Mouse (Mus musculus): ENCODE measurements around the gene Gnl3l.

GRCm38 (mm10) chrX:151045850-151046249 lies 28.7 kb upstream of the Gnl3l start, which contains the start of gene Fgd1:
- TF ChIP-seq CTCF (IDR thresholded peaks at IDR 0.05; ENCODE audit: control insufficient read depth, insufficient read depth, low read length) (no peak), POLR2A (IDR thresholded peaks at IDR 0.05; ENCODE audit: borderline replicate concordance, control insufficient read depth, low read depth, low read length) (no peak)

Measured in bone marrow, adult 2 months (tissue).